Mouse (Mus musculus): ENCODE results near the gene Rcn3. TPM values are rescaled to one million over a fixed set of nuclear protein-coding genes. Genes with fewer than 3 reads are reported as not detected.

The Rcn3 gene
- total RNA-seq (2021) (10 to 100 TPM; 24.6 to 27.9 TPM), polyA plus RNA-seq (2012; rRNA removed) (52.2 and 64.5 TPM in 2 replicates)
- long read RNA-seq, transcript Rcn3-201 (7 exons, 1,462 nt) = major isoform, 14 of 48 reads
- long read RNA-seq, transcript Rcn3-208 (7 exons, 1,453 nt) = minor isoform, 11 of 48 reads
- long read RNA-seq, partial matches to known transcripts = 1 of 48 reads
- long read RNA-seq, other reads (novel, unspliced or antisense) = 22 of 48 reads

DNA sequence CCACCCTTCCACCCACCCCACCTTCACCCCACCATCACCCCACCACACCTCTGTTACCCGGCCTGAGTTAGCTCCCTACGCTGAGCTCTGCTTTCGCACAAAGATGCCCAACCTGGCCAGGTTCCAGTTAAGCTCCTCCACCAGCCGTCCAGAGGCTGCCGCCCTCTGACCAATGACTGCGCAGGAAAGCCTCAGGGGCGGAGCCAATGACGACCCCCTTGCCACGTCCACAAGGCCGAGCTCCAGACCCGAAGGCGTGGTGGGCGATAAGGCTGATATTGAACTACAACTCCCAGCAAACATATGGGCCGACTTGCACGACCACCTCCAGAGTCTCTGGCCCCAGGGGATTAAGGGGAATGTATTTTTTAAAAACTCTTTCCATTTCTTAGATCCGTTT lies at the start of gene Rcn3:
Gene Rcn3, minus strand, starts transcription at position 174 of the 400 bp plus-strand sequence.
- H3K79me2 ChIP-seq (replicated peaks; ENCODE audit: control insufficient read depth, insufficient read depth, low read length) = no peaks in the 10 kb centered on the region
- no peaks in the 10 kb centered on the region for H3K27me3 ChIP-seq (ENCODE audit: control insufficient read depth, insufficient read depth, low read length)
- 0 out of 2 replicates have a peak, but pooled peaks cover 1% of the 10 kb centered on the region for H3K4me1 ChIP-seq (ENCODE audit: control insufficient read depth, insufficient read depth, low read length)
- intact Hi-C loops (cut with DNase I) = no loop called here
- no peaks in the 10 kb centered on the region for H3K36me3 ChIP-seq (ENCODE audit: control insufficient read depth, insufficient read depth, low read length)
- peak; percentile 85 to 87 for DNase-seq
- H3K4me3 ChIP-seq = peak within 1 kb of the TSS; percentile 32
- TF ChIP-seq POLR2A (IDR thresholded peaks at IDR 0.05; ENCODE audit: insufficient read depth, low read depth, low read length) (peak; percentile 72; the same call in 1 of the 2 replicates), EP300 (IDR thresholded peaks at IDR 0.05; ENCODE audit: insufficient read depth, low read depth, low read length) (0 out of 2 replicates have a peak, but pooled peaks have one; percentile 17), CTCF (IDR thresholded peaks at IDR 0.05) (no peak)
- H3K9ac ChIP-seq (ENCODE audit: low read depth, low read length) = peak within 1 kb of the TSS; percentile 54
- under 1% methylated on average over 16 of the region's 16 CpGs for WGBS
- peak within 1 kb of the TSS; percentile 55 for H3K27ac ChIP-seq

- intact Hi-C loops (cut with DNase I) = no loop called here
- no peaks in the 10 kb centered on the region for H3K79me2 ChIP-seq (replicated peaks; ENCODE audit: control insufficient read depth, insufficient read depth, low read length)
- H3K27me3 ChIP-seq (ENCODE audit: control insufficient read depth, insufficient read depth, low read length) = no peaks in the 10 kb centered on the region
- no peak overlapping the region for H3K9ac ChIP-seq (ENCODE audit: low read depth, low read length)
- H3K4me1 ChIP-seq (ENCODE audit: control insufficient read depth, insufficient read depth, low read length) = peaks cover 2% of the 10 kb centered on the region
- H3K27ac ChIP-seq = no peak overlapping the region
- DNase-seq = no peak
- 83% methylated on average over 3 of the region's 3 CpGs for WGBS
- no peak overlapping the region for H3K4me3 ChIP-seq
- no peaks in the 10 kb centered on the region for H3K36me3 ChIP-seq (ENCODE audit: control insufficient read depth, insufficient read depth, low read length)
- TF ChIP-seq CTCF (IDR thresholded peaks at IDR 0.05) (no peak), EP300 (IDR thresholded peaks at IDR 0.05; ENCODE audit: insufficient read depth, low read depth, low read length) (no peak), POLR2A (IDR thresholded peaks at IDR 0.05; ENCODE audit: insufficient read depth, low read depth, low read length) (no peak)
Observed at GRCm38 (mm10) chr7:45141319-45141718, 49.3 kb upstream of the Rcn3 start.

GRCm38 (mm10) chr7:45139904-45140723 lies 48.1 kb upstream of the Rcn3 start:
- intact Hi-C loops (cut with DNase I) = loop anchor here (5.0 kb wide), 1 partner anchor 158 kb away; no protein-coding TSS in a partner anchor
- 72% methylated on average over 8 of the region's 8 CpGs for WGBS

DNA sequence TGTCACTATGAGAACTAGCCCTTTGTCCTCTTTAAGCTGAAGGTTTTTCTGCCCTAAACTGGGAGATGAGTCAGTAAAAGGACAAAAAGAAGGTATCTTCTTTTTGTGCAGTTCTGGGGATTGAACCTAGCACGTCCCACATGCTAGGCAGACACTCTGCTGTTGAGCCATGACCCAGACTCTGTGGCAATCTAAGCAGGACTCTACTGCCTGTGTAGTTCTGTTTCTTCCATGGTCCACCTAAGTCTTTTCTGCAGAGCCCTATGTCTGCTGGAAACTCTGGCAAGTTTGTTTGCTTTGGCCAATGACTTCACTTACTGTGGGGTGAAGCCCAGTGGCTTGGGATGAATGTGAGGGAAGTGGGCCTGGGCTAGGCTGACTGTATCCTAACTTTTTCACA lies 46.4 kb upstream of the Rcn3 start:
- no peak for DNase-seq
- Histone ChIP-seq H3K36me3 (ENCODE audit: control insufficient read depth, insufficient read depth, low read length) (no peaks in the 10 kb centered on the region), H3K79me2 (replicated peaks; ENCODE audit: control insufficient read depth, insufficient read depth, low read length) (no peaks in the 10 kb centered on the region), H3K4me3 (no peak overlapping the region), H3K27ac (no peak overlapping the region), H3K9ac (ENCODE audit: low read depth, low read length) (no peak overlapping the region), H3K27me3 (ENCODE audit: control insufficient read depth, insufficient read depth, low read length) (no peaks in the 10 kb centered on the region), H3K4me1 (ENCODE audit: control insufficient read depth, insufficient read depth, low read length) (peaks cover 5% of the 10 kb centered on the region)
- TF ChIP-seq EP300 (IDR thresholded peaks at IDR 0.05; ENCODE audit: insufficient read depth, low read depth, low read length) = no peak
- no peak for TF ChIP-seq CTCF (IDR thresholded peaks at IDR 0.05)
- TF ChIP-seq POLR2A (IDR thresholded peaks at IDR 0.05; ENCODE audit: insufficient read depth, low read depth, low read length) = no peak
- 97% methylated on average over 1 of the region's 1 CpGs for WGBS
- intact Hi-C loops (cut with DNase I) = loop anchor here (5.0 kb wide), 1 partner anchor 156 kb away; no protein-coding TSS in a partner anchor

More at GRCm38 (mm10) chr7:45139904-45140723, 48.1 kb upstream of the Rcn3 start:
- Histone ChIP-seq H3K4me3 (no peak overlapping the region), H3K27me3 (ENCODE audit: control insufficient read depth, insufficient read depth, low read length) (no peaks in the 10 kb centered on the region), H3K27ac (peak overlapping the region; percentile 17), H3K4me1 (ENCODE audit: control insufficient read depth, insufficient read depth, low read length) (peaks cover 3% of the 10 kb centered on the region), H3K9ac (ENCODE audit: low read depth, low read length) (no peak overlapping the region), H3K36me3 (ENCODE audit: control insufficient read depth, insufficient read depth, low read length) (no peaks in the 10 kb centered on the region), H3K79me2 (replicated peaks; ENCODE audit: control insufficient read depth, insufficient read depth, low read length) (no peaks in the 10 kb centered on the region)
- DNase-seq = no peak
- TF ChIP-seq POLR2A (IDR thresholded peaks at IDR 0.05; ENCODE audit: insufficient read depth, low read depth, low read length) (no peak), CTCF (IDR thresholded peaks at IDR 0.05) (no peak), EP300 (IDR thresholded peaks at IDR 0.05; ENCODE audit: insufficient read depth, low read depth, low read length) (no peak)

GRCm38 (mm10) chr7:45137171-45138006 lies 45.4 kb upstream of the Rcn3 start:
- Histone ChIP-seq H3K36me3 (ENCODE audit: control insufficient read depth, insufficient read depth, low read length) (no peaks in the 10 kb centered on the region), H3K27ac (no peak overlapping the region), H3K79me2 (replicated peaks; ENCODE audit: control insufficient read depth, insufficient read depth, low read length) (no peaks in the 10 kb centered on the region), H3K4me1 (ENCODE audit: control insufficient read depth, insufficient read depth, low read length) (peaks cover 5% of the 10 kb centered on the region), H3K4me3 (no peak overlapping the region), H3K27me3 (ENCODE audit: control insufficient read depth, insufficient read depth, low read length) (no peaks in the 10 kb centered on the region), H3K9ac (ENCODE audit: low read depth, low read length) (no peak overlapping the region)
- intact Hi-C loops (cut with DNase I) = loop anchor here (5.0 kb wide), 1 partner anchor 155 kb away; no protein-coding TSS in a partner anchor
- DNase-seq = no peak
- 56% methylated on average over 12 of the region's 12 CpGs for WGBS
- no peak for TF ChIP-seq CTCF (IDR thresholded peaks at IDR 0.05)
- no peak for TF ChIP-seq POLR2A (IDR thresholded peaks at IDR 0.05; ENCODE audit: insufficient read depth, low read depth, low read length)
- no peak for TF ChIP-seq EP300 (IDR thresholded peaks at IDR 0.05; ENCODE audit: insufficient read depth, low read depth, low read length)

All from heart, adult 2 months (tissue).